Mouse (Mus musculus): ENCODE data around the gene Ccdc105.

- TF ChIP-seq POLR2A (IDR thresholded peaks at IDR 0.05; ENCODE audit: low read depth, low read length) (no peak), CTCF (IDR thresholded peaks at IDR 0.05; ENCODE audit: extremely low read depth, insufficient read depth, insufficient read length, insufficient replicate concordance) (peak; percentile 55; the same call in 1 of the 2 replicates)
Measured at GRCm38 (mm10) chr10:78756021-78756420, 3.2 kb upstream of the Ccdc105 start.
